Mouse (Mus musculus) limb, embryonic 13.5 days (tissue): ENCODE measurements around the gene Slc25a33. TPM values are rescaled to one million over a fixed set of nuclear protein-coding genes. Genes with fewer than 3 reads are reported as not detected.
A peak's percentile ranks its signal among the peaks of the same experiment; 100 is the strongest.

Source experiments
- ATAC-seq: fragments of 200-750 bp; cut with Nextera tagmentation; 2 replicates; pipeline ENCODE4 v1.8.0; 2017; ENCODE audit warnings: low read depth, moderate number of reproducible peaks, moderate TSS enrichment; ENCODE audit not compliant: low FRiP score
- H3K27ac ChIP-seq: fragments of 300-500 bp; sonication (generic); 2 replicates; pipeline ENCODE4 v1.5.1; 2015; ENCODE audit warnings: inconsistent platforms, mild to moderate bottlenecking, moderate library complexity
- H3K27me3 ChIP-seq: fragments of 300-500 bp; sonication (generic); 2 replicates; pipeline ENCODE4 v1.6.1; 2015; ENCODE audit warnings: mild to moderate bottlenecking, inconsistent platforms
- H3K36me3 ChIP-seq: fragments of 300-500 bp; sonication (generic); 2 replicates; pipeline ENCODE4 v1.6.1; 2015; ENCODE audit warnings: inconsistent platforms, mild to moderate bottlenecking, moderate library complexity
- H3K4me1 ChIP-seq: fragments of 300-500 bp; sonication (generic); 2 replicates; pipeline ENCODE4 v1.6.1; 2015; ENCODE audit warnings: inconsistent platforms
- H3K4me2 ChIP-seq: fragments of 300-500 bp; sonication (generic); replicated peaks from 2 replicates; pipeline ENCODE4 v1.6.1; 2015; ENCODE audit warnings: inconsistent platforms, mild to moderate bottlenecking, moderate library complexity
- H3K4me3 ChIP-seq: fragments of 300-500 bp; sonication (generic); 2 replicates; pipeline ENCODE4 v1.5.1; 2015; ENCODE audit warnings: moderate library complexity, mild to moderate bottlenecking, inconsistent platforms
- H3K9ac ChIP-seq: fragments of 300-500 bp; sonication (generic); 2 replicates; pipeline ENCODE4 v1.6.1; 2015; ENCODE audit warnings: mild to moderate bottlenecking, inconsistent platforms
- H3K9me3 ChIP-seq: fragments of 300-500 bp; sonication (generic); 2 replicates; pipeline ENCODE4 v1.6.1; 2016; ENCODE audit warnings: inconsistent platforms
- WGBS: fragments of 180-500 bp; shearing (Covaris S2); methylation state at CpG from one replicate; pipeline ENCODE4 v1.1.7; 2015; 5-methylcytosine and 5-hydroxymethylcytosine counted together
- polyA plus RNA-seq: library from polyadenylated mRNA; unstranded; fragments of >200 nt; fragmentation: Nextera tagmentation; extraction: Ambion mirVana; gene quantifications from 2 replicates; pipeline ENCODE4 v1.2.1, GENCODE M21; 2015

The Slc25a33 gene
- polyA plus RNA-seq, 1 experiment from 2014 or later = 14.4 TPM

- no peak overlapping the region for H3K4me2 ChIP-seq
- no peaks in the 10 kb centered on the region for H3K27me3 ChIP-seq
- no peak overlapping the region for H3K4me3 ChIP-seq
- no peak for ATAC-seq
- no peaks in the 10 kb centered on the region; the same call in 1 of the 2 replicates for H3K4me1 ChIP-seq
- no peak overlapping the region for H3K27ac ChIP-seq
- WGBS = 85% methylated on average over 24 of the region's 24 CpGs
- H3K36me3 ChIP-seq = peaks cover 100% of the 10 kb centered on the region
- no peaks in the 10 kb centered on the region for H3K9me3 ChIP-seq
- no peak overlapping the region for H3K9ac ChIP-seq
Measured at GRCm38 (mm10) chr4:149722104-149723020, 51.7 kb downstream of the Slc25a33 start.

GRCm38 (mm10) chr4:149721163-149721562 is 52.9 kb downstream of the Slc25a33 start:
- no peaks in the 10 kb centered on the region for H3K9me3 ChIP-seq
- H3K4me1 ChIP-seq = no peaks in the 10 kb centered on the region; the same call in 1 of the 2 replicates
- no peak overlapping the region for H3K27ac ChIP-seq
- peaks cover 100% of the 10 kb centered on the region for H3K36me3 ChIP-seq
- WGBS = 84% methylated on average over 8 of the region's 8 CpGs
- H3K4me3 ChIP-seq = no peak overlapping the region
- no peak for ATAC-seq
- H3K9ac ChIP-seq = no peak overlapping the region
- H3K27me3 ChIP-seq = no peaks in the 10 kb centered on the region
- no peak overlapping the region for H3K4me2 ChIP-seq

DNA sequence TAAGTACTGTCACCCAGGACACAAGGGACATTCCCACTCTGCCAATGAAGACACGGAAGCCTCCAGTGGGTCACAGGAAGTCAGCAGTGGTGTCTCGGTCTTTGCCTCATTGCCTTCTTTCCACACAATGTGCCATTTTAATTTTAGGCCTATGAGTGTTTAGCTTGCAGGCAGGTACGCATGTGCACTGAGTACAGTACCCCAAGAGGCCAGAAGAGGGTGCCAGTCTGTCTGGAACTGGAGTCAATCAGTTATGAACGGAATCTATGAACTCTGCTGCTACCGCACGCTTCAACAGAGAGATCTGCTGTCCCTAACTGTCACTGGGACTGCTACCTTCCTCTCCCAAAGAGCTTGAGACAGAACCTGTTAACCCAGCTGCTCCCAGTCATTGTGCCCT is 54.4 kb downstream of the Slc25a33 start:
- H3K4me2 ChIP-seq = no peak overlapping the region
- H3K4me3 ChIP-seq = no peak overlapping the region
- H3K27me3 ChIP-seq = no peaks in the 10 kb centered on the region
- H3K9me3 ChIP-seq = no peaks in the 10 kb centered on the region
- peaks cover 100% of the 10 kb centered on the region for H3K36me3 ChIP-seq
- no peak overlapping the region for H3K27ac ChIP-seq
- H3K4me1 ChIP-seq = no peaks in the 10 kb centered on the region; the same call in 1 of the 2 replicates
- 85% methylated on average over 6 of the region's 6 CpGs for WGBS
- no peak overlapping the region for H3K9ac ChIP-seq
- ATAC-seq = no peak

GRCm38 (mm10) chr4:149714542-149714941 is 59.5 kb downstream of the Slc25a33 start:
- H3K36me3 ChIP-seq = peaks cover 50% of the 10 kb centered on the region
- WGBS = 72% methylated on average over 3 of the region's 3 CpGs
- no peak overlapping the region for H3K4me2 ChIP-seq
- H3K9ac ChIP-seq = no peak overlapping the region
- no peak overlapping the region for H3K4me3 ChIP-seq
- H3K27me3 ChIP-seq = no peaks in the 10 kb centered on the region
- ATAC-seq = no peak
- H3K4me1 ChIP-seq = no peaks in the 10 kb centered on the region
- H3K27ac ChIP-seq = no peak overlapping the region
- H3K9me3 ChIP-seq = no peaks in the 10 kb centered on the region

DNA sequence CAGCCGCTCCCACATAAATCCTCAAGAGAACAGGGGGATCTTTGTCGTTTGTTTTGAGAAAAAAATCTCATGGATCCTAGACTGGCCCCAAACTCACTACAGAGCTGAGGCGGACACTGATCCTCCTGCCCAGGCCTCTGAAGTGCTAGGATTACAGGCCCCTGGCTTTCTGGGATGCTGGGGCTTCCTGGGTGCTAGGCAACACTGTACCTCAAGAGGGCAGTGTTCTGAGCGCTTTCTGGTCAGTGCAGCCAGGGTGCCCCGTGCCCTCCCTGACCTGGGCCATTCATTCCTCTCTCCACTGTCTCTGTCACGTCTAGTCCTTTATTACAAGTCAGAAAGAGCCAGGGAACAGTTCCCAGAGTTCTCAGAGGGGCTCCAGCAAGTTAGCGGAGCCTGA is 62.1 kb downstream of the Slc25a33 start:
- no peak for ATAC-seq
- H3K4me2 ChIP-seq = 0 out of 2 replicates have a peak overlapping the region, but pooled peaks have one; percentile 17
- H3K36me3 ChIP-seq = peaks cover 24% of the 10 kb centered on the region
- H3K27ac ChIP-seq = no peak overlapping the region
- H3K9me3 ChIP-seq = no peaks in the 10 kb centered on the region
- H3K9ac ChIP-seq = no peak overlapping the region
- 28% methylated on average over 7 of the region's 7 CpGs for WGBS
- no peaks in the 10 kb centered on the region for H3K4me1 ChIP-seq
- no peak overlapping the region for H3K4me3 ChIP-seq
- no peaks in the 10 kb centered on the region for H3K27me3 ChIP-seq

GRCm38 (mm10) chr4:149711485-149711884 is 62.6 kb downstream of the Slc25a33 start:
- Histone ChIP-seq H3K27ac (no peak overlapping the region), H3K4me1 (no peaks in the 10 kb centered on the region), H3K36me3 (peaks cover 19% of the 10 kb centered on the region), H3K4me3 (no peak overlapping the region), H3K4me2 (no peak overlapping the region), H3K9me3 (no peaks in the 10 kb centered on the region), H3K9ac (no peak overlapping the region), H3K27me3 (no peaks in the 10 kb centered on the region)
- no peak for ATAC-seq
- 85% methylated on average over 5 of the region's 5 CpGs for WGBS

DNA sequence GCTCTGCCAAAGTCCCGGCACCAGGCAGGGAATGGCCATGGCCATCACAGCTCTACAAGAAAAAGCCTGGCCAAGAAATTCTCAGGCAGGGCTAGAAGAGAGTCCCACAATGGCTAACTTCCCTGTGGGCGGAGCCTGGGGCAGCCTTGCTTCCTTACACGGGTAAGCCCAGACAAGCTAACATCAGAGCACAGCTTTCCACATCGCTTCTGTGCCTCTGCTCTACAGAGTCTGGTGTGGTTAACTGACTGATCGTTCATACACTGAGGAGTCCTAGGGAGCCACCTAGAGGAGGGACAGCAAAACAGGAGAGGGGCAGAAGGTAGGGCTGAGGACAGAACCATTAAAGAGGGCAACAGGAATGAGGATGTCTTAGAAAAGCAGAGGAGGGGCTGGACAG is 63.6 kb downstream of the Slc25a33 start:
- no peaks in the 10 kb centered on the region for H3K9me3 ChIP-seq
- ATAC-seq = peak; percentile 66; the same call in 1 of the 2 replicates
- H3K9ac ChIP-seq = no peak overlapping the region
- no peak overlapping the region for H3K4me2 ChIP-seq
- no peak overlapping the region for H3K4me3 ChIP-seq
- no peaks in the 10 kb centered on the region for H3K27me3 ChIP-seq
- H3K4me1 ChIP-seq = no peaks in the 10 kb centered on the region
- H3K36me3 ChIP-seq = peaks cover 10% of the 10 kb centered on the region
- 15% methylated on average over 5 of the region's 5 CpGs for WGBS
- H3K27ac ChIP-seq = no peak overlapping the region

DNA sequence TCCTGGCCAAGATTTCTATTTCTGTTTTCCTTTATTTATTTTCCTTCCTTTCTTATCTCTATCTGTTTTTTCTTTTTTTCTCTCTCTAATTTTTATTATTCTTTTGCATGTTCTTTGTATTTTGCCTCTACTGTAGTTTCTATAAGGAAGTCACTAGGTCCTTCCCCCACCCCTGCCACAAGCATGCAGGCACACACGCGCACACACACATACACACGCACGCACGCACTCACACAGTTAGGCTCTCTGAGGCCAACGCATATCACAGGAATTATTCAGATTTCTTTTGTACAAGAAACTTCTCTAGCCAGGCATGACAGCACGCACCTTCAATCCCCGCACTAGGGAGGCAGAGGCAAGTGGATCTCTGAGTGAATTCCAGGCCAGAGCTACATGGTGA is 68.1 kb downstream of the Slc25a33 start:
- WGBS = 92% methylated on average over 8 of the region's 8 CpGs
- H3K4me2 ChIP-seq = no peak overlapping the region
- no peak for ATAC-seq

DNA sequence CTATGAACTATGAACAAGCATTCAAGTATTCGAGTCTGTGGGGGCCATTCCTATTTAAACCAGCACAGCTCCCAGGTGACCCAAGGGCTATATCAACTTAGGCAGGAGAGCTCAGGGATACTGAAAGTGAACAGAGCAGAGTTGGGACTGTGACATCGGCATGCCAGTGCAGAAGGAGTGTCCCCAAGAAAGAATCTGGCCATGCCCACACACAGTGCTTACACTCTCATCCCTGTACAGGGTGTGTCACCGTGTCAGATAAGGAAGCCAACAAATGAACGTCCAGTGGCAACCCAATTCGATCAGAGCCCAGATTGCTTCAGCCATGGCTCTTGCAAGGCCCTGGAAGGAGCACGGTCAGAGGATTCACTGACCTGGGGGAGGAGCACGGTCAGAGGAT is 68.8 kb downstream of the Slc25a33 start:
- H3K27me3 ChIP-seq = no peaks in the 10 kb centered on the region
- no peak overlapping the region for H3K4me2 ChIP-seq
- H3K27ac ChIP-seq = no peak overlapping the region
- H3K9ac ChIP-seq = no peak overlapping the region
- ATAC-seq = no peak
- no peaks in the 10 kb centered on the region for H3K9me3 ChIP-seq
- H3K4me1 ChIP-seq = no peaks in the 10 kb centered on the region
- H3K36me3 ChIP-seq = no peaks in the 10 kb centered on the region
- WGBS = 72% methylated on average over 7 of the region's 7 CpGs
- no peak overlapping the region for H3K4me3 ChIP-seq

More for the DNA sequence above, 68.1 kb downstream of the Slc25a33 start:
- H3K4me3 ChIP-seq = no peak overlapping the region
- no peak overlapping the region for H3K9ac ChIP-seq
- H3K9me3 ChIP-seq = no peaks in the 10 kb centered on the region
- no peaks in the 10 kb centered on the region for H3K36me3 ChIP-seq
- no peak overlapping the region for H3K27ac ChIP-seq
- H3K4me1 ChIP-seq = no peaks in the 10 kb centered on the region
- H3K27me3 ChIP-seq = no peaks in the 10 kb centered on the region

DNA sequence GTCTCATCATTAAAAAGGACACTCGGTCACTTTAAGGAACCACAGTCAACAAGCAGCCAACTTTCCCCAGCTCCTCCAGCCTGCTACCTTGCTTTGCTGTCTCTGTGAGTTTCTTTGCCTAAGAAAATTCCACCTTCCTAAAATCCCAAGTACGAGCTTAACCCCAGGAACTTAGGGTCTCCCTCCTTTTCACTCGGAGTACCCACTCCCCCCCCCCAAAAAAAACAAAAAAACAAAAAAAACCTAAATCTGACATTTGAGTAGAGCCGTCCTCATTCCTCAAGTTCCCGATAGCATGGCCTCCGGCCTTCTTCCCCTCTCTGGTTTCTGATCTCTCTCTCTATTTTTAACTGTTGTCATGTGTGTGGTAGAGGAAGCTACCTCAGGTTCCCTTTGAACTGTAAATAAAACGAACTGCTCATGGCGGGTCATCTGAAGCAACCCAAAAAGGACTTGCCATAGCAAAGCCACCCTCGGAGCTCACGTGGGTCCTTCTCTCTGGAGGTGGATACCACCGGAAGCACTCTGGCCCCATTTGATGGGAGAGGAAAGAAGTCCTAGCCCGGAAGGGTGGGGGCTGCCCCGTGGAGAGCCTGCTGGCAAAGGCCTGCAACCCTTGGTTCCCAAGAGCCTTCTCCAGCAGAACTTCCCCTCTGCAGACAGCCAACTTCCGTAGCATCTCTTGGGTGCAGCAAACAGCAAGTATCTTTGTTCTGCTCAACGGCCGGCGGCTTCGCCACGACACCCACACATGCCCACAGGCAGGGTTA is 71.7 kb downstream of the Slc25a33 start, which contains the start of gene Pik3cd:
TSS of gene Pik3cd (minus strand) at position 362 of the 770 bp plus-strand sequence.
- H3K4me1 ChIP-seq = peaks cover 12% of the 10 kb centered on the region
- H3K27ac ChIP-seq = no peak within 1 kb of the TSS
- H3K27me3 ChIP-seq = peaks cover 24% of the 10 kb centered on the region
- H3K9me3 ChIP-seq = no peaks in the 10 kb centered on the region
- WGBS = 66% methylated on average over 19 of the region's 19 CpGs
- H3K36me3 ChIP-seq = no peaks in the 10 kb centered on the region
- ATAC-seq = no peak
- H3K4me3 ChIP-seq = no peak within 1 kb of the TSS
- no peak within 1 kb of the TSS for H3K9ac ChIP-seq
- no peak within 1 kb of the TSS for H3K4me2 ChIP-seq

DNA sequence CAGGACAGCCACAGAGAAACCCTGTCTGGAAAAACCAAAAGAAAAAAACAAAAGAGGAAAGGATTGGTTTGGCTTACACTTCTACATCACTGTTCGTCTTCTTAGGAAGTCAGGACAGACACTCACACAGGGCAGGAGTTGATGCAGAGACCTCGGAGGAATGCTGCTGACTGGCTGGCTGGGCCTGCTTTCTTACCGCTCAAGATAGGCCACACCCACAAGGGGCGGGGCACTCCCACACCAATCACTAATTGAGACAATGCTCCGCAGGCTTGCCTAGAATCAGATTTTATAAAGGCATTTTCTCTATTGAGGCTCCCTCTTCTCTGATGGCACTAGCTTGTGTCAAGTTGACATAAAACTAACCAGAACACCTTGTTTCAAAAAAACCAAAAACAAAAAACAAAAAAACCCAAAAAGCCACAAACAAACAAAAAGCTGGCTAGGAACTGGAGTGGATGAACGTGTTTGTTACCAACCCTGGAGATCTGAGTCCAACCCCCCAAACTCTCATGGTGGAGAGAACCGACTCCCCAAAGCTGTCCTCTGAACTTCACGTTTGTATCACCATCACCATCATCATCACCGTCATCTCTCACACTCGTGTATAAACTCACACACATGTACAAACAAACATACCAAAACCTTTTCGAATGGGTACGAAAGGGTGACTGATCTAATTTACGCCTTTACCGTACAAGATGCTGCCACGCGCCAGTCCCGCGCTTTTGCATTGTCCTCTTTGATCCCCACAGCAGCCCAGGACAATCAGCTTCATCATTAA is 72.5 kb downstream of the Slc25a33 start:
- WGBS = 60% methylated on average over 18 of the region's 18 CpGs
- Histone ChIP-seq H3K4me3 (no peak overlapping the region), H3K9me3 (no peaks in the 10 kb centered on the region), H3K36me3 (no peaks in the 10 kb centered on the region), H3K27me3 (peaks cover 31% of the 10 kb centered on the region), H3K4me1 (peaks cover 16% of the 10 kb centered on the region), H3K27ac (no peak overlapping the region), H3K9ac (no peak overlapping the region), H3K4me2 (no peak overlapping the region)
- ATAC-seq = no peak
